Mouse (Mus musculus) kidney, embryonic 14.5 days (tissue): ENCODE data around the gene Rbm12. TPM values are rescaled to one million over a fixed set of nuclear protein-coding genes. Genes with fewer than 3 reads are reported as not detected.

Experiments used
- ATAC-seq: fragments of 200-750 bp; cut with Nextera tagmentation; 2 replicates; pipeline ENCODE4 v1.8.0; 2017; ENCODE audit warnings: moderate number of reproducible peaks, mild to moderate bottlenecking, moderate TSS enrichment, moderate library complexity; ENCODE audit not compliant: low FRiP score, low TSS enrichment
- H3K27ac ChIP-seq: fragments of 300-500 bp; sonication (generic); 2 replicates; pipeline ENCODE4 v1.5.1; 2014; ENCODE audit warnings: low read depth, mild to moderate bottlenecking, low read length, moderate library complexity, mixed read lengths
- H3K27me3 ChIP-seq: fragments of 300-500 bp; sonication (generic); 2 replicates; pipeline ENCODE4 v1.6.1; 2014; ENCODE audit warnings: mild to moderate bottlenecking, low read length; ENCODE audit not compliant: control insufficient read depth, insufficient read depth
- H3K36me3 ChIP-seq: fragments of 300-500 bp; sonication (generic); 2 replicates; pipeline ENCODE4 v1.6.1; 2014; ENCODE audit warnings: low read length, mixed read lengths; ENCODE audit not compliant: control insufficient read depth, insufficient read depth
- H3K4me1 ChIP-seq: fragments of 300-500 bp; sonication (generic); 2 replicates; pipeline ENCODE4 v1.6.1; 2014; ENCODE audit warnings: low read length, mixed read lengths; ENCODE audit not compliant: control insufficient read depth, insufficient read depth
- H3K4me2 ChIP-seq: fragments of 300-500 bp; sonication (generic); replicated peaks from 2 replicates; pipeline ENCODE4 v1.6.1; 2014; ENCODE audit warnings: low read depth, mild to moderate bottlenecking, low read length
- H3K4me3 ChIP-seq: fragments of 300-500 bp; sonication (generic); 2 replicates; pipeline ENCODE4 v1.5.1; 2014; ENCODE audit warnings: mild to moderate bottlenecking, low read length
- H3K9ac ChIP-seq: fragments of 300-500 bp; sonication (generic); 2 replicates; pipeline ENCODE4 v1.6.1; 2014; ENCODE audit warnings: low read depth, mild to moderate bottlenecking, low read length, moderate library complexity
- H3K9me3 ChIP-seq: fragments of 300-500 bp; sonication (generic); 2 replicates; pipeline ENCODE4 v1.6.1; 2016; ENCODE audit warnings: low read length; ENCODE audit not compliant: control insufficient read depth
- WGBS: fragments of 180-500 bp; shearing (Covaris S2); extraction: QIAGEN DNeasy Blood & Tissue Kit; methylation state at CpG from one replicate; pipeline ENCODE4 v1.1.7; 2014; 5-methylcytosine and 5-hydroxymethylcytosine counted together
- polyA plus RNA-seq: library from polyadenylated mRNA; unstranded; fragments of >200 nt; fragmentation: Nextera tagmentation; extraction: Ambion mirVana; gene quantifications from 2 replicates; pipeline ENCODE4 v1.2.1, GENCODE M21; 2014

The Rbm12 gene
- 15.5 and 37.2 TPM in 2 replicates for polyA plus RNA-seq

DNA sequence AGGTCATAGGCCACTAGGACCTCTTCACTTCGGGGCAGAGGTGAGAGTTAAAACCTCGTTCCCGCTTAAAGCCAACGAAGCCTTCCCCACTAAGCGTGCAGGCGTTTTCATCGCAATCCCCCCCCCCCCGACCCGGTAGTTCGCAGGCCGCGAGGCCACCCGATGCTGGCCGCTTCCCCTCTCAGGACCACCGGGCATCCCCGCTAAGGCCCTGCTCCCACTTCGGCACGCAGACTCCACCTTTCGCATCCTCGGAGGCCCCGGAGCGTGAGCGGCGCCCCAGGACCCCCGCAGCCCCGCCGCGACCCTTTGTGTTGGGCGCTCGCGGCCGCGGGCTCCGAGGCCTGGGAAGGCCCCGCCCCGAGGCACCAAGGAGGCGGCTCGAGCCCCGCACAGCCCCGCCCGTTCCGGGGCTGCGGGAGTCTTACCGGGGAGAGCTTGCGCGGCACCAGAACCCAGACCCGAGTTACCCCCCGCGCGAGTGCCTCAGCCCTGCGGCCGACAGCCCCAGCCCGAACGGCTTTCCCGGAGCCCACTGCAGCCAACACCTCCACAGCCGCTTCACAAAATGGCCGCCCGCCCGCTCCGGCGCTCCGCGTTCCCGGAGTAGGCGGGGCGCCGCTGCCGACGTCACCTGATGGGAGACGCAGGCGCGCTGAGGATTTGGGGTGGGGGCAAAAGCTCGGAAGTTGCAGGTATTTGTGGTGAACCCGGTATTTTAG, at the start of gene Rbm12, which contains the start of gene Cpne1:
TSS of gene Rbm12 (minus strand) at position 621 of the 722 bp plus-strand sequence.
TSS of gene Cpne1 (minus strand) at position 608 of the 722 bp plus-strand sequence.
- ATAC-seq = peak; percentile 95
- Histone ChIP-seq H3K27ac (peak within 1 kb of the TSS; percentile 94), H3K4me2 (peak within 1 kb of the TSS; percentile 71), H3K27me3 (no peaks in the 10 kb centered on the region), H3K9me3 (no peaks in the 10 kb centered on the region), H3K9ac (peak within 1 kb of the TSS; percentile 99), H3K4me3 (peak within 1 kb of the TSS; percentile 99), H3K36me3 (peaks cover 5% of the 10 kb centered on the region; the same call in 1 of the 2 replicates), H3K4me1 (no peaks in the 10 kb centered on the region)
- under 1% methylated on average over 69 of the region's 74 CpGs for WGBS

GRCm38 (mm10) chr2:156151538-156151937, 39.8 kb upstream of the Rbm12 start:
- Histone ChIP-seq H3K4me3 (no peak overlapping the region), H3K27ac (no peak overlapping the region), H3K4me1 (no peaks in the 10 kb centered on the region), H3K27me3 (no peaks in the 10 kb centered on the region), H3K4me2 (no peak overlapping the region), H3K9ac (no peak overlapping the region), H3K36me3 (peaks cover 80% of the 10 kb centered on the region), H3K9me3 (no peaks in the 10 kb centered on the region)
- no peak for ATAC-seq

DNA sequence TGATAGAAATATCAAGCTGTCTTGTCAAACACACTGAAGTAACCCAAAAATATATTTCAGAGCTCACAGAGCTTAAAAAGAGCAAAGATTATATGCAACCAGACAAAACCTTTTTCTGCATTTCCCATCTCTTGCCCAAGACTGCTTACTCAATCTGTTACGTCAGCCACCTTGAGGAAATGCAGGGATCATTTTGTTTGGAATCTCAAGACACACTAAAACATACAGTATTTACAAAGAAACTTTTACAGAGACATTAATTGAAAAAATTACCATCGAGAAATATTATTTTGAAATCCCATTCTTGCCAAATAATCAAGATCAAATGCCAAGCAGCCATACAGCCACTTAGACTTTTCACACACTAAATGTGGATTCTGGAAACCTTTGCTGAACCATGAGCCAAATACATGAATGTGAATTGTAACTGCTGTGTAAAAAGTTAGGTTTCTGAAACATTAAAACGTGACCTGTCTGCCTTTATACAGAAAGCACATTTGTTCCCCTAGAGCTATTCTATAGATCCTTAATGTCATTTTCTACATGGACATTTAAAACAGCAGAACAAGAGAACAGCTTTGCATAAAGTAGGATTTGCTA, 35.6 kb upstream of the Rbm12 start:
- WGBS = 90% methylated on average over 3 of the region's 3 CpGs
- Histone ChIP-seq H3K27me3 (no peaks in the 10 kb centered on the region), H3K4me2 (no peak overlapping the region), H3K9ac (no peak overlapping the region), H3K36me3 (peaks cover 54% of the 10 kb centered on the region), H3K9me3 (no peaks in the 10 kb centered on the region), H3K4me3 (no peak overlapping the region), H3K27ac (no peak overlapping the region), H3K4me1 (peaks cover 15% of the 10 kb centered on the region)
- no peak for ATAC-seq

GRCm38 (mm10) chr2:156146272-156146989, 34.7 kb upstream of the Rbm12 start:
- WGBS = 76% methylated on average over 5 of the region's 5 CpGs
- no peak overlapping the region for H3K27ac ChIP-seq
- no peaks in the 10 kb centered on the region for H3K9me3 ChIP-seq
- no peak for ATAC-seq
- H3K4me1 ChIP-seq = peaks cover 15% of the 10 kb centered on the region
- H3K4me3 ChIP-seq = no peak overlapping the region
- H3K4me2 ChIP-seq = no peak overlapping the region
- no peak overlapping the region for H3K9ac ChIP-seq
- H3K36me3 ChIP-seq = peaks cover 50% of the 10 kb centered on the region
- H3K27me3 ChIP-seq = no peaks in the 10 kb centered on the region

DNA sequence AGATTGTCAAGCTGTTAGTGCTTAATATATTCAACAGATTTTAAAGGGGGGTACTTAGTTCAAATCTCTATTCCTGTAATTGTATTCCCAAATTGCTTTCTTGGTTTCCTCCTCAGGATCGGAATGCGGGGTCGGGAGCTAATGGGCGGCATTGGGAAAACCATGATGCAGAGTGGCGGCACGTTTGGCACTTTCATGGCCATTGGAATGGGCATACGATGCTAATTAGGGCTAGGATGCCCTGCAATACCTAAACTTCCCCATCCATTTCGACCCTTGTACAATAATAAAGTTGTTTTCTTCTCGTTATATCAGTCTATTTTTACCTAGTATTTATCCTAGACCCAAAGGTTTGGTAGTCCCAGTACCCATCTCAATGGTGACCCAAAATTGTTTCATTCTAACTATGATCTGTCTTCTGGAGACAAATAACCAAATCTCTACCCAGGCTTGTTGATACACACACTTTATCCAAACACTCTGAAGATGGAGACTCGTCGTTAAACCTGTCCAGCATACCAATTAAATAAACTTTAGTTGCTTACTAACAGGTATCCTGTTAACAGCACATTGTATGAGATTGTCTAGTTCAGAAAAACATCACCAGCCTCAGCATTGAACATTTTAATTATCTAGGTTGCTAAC, 33.8 kb upstream of the Rbm12 start:
- peak overlapping the region; percentile 87 for H3K4me3 ChIP-seq
- peak overlapping the region; percentile 75 for H3K4me2 ChIP-seq

GRCm38 (mm10) chr2:156143953-156144724, 32.4 kb upstream of the Rbm12 start, which contains the start of the genes Romo1 and Nfs1:
Gene Romo1, plus strand, starts transcription at chr2:156144039.
Gene Nfs1, minus strand, starts transcription at chr2:156144186.
- WGBS = under 1% methylated on average over 70 of the region's 70 CpGs
- peak; percentile 98 for ATAC-seq
- Histone ChIP-seq H3K9me3 (no peaks in the 10 kb centered on the region), H3K27ac (peak within 1 kb of the TSS; percentile 97), H3K4me2 (peak within 1 kb of the TSS; percentile 75), H3K9ac (peak within 1 kb of the TSS; percentile 92), H3K36me3 (peaks cover 30% of the 10 kb centered on the region), H3K4me3 (peak within 1 kb of the TSS; percentile 87), H3K27me3 (no peaks in the 10 kb centered on the region), H3K4me1 (peaks cover 15% of the 10 kb centered on the region)

More for the DNA sequence above, 33.8 kb upstream of the Rbm12 start:
- WGBS = 58% methylated on average over 11 of the region's 11 CpGs
- ATAC-seq = no peak
- H3K36me3 ChIP-seq = peaks cover 43% of the 10 kb centered on the region
- no peaks in the 10 kb centered on the region for H3K27me3 ChIP-seq
- no peak overlapping the region for H3K27ac ChIP-seq
- H3K4me1 ChIP-seq = peaks cover 15% of the 10 kb centered on the region
- no peak overlapping the region for H3K9ac ChIP-seq
- H3K9me3 ChIP-seq = no peaks in the 10 kb centered on the region

- Histone ChIP-seq H3K9me3 (no peaks in the 10 kb centered on the region), H3K27ac (peak overlapping the region; percentile 97), H3K4me3 (peak overlapping the region; percentile 87), H3K4me2 (peak overlapping the region; percentile 75), H3K9ac (peak overlapping the region; percentile 92), H3K27me3 (no peaks in the 10 kb centered on the region), H3K4me1 (peaks cover 15% of the 10 kb centered on the region), H3K36me3 (peaks cover 22% of the 10 kb centered on the region)
- WGBS = under 1% methylated on average over 16 of the region's 16 CpGs
- ATAC-seq = no peak
These were observed 31.6 kb upstream of the Rbm12 start for GRCm38 (mm10) chr2:156143367-156143766.

DNA sequence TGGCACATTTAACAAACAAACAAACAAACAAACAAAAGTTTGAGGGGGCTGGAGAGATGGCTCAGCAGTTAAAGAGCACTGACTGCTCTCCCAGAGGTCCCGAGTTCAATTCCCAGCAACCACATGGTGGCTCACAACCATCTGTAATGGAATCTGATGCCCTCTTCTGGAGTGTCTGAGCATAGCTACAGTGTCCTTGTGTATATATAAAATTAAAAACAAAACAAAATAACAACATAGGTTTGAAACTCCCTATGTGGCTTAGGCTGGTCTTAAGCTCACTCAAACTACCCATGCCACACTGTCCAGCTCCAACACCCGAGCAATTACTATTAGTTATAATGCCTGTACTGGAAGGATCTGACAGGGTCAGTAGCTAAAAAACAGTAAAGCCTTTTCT, 31.0 kb upstream of the Rbm12 start:
- peak overlapping the region; percentile 75 for H3K4me2 ChIP-seq
- H3K9ac ChIP-seq = peak overlapping the region; percentile 92; the same call in 1 of the 2 replicates
- H3K4me1 ChIP-seq = peaks cover 15% of the 10 kb centered on the region
- no peaks in the 10 kb centered on the region for H3K9me3 ChIP-seq
- H3K4me3 ChIP-seq = peak overlapping the region; percentile 87
- WGBS = 76% methylated on average over 2 of the region's 2 CpGs
- H3K36me3 ChIP-seq = peaks cover 17% of the 10 kb centered on the region
- no peaks in the 10 kb centered on the region for H3K27me3 ChIP-seq
- ATAC-seq = no peak
- H3K27ac ChIP-seq = no peak overlapping the region; the same call in 1 of the 2 replicates
